Mouse (Mus musculus) MEL (cell line): ENCODE measurements around the gene Rora. TPM values are rescaled to one million over a fixed set of nuclear protein-coding genes. Genes with fewer than 3 reads are reported as not detected.

Experiments
- DNase-seq: peaks from one replicate; pipeline ENCODE4 v3.0.0; 2011; ENCODE audit warnings: low read depth, low spot score
- H3K27ac ChIP-seq: 2 replicates; pipeline ENCODE4 v1.5.1; 2012; ENCODE audit warnings: low read depth, mild to moderate bottlenecking, control low read depth, low read length, moderate library complexity; ENCODE audit not compliant: control insufficient read depth
- H3K27me3 ChIP-seq, 2 experiments: fragments of 150-350 bp in 1 of 2; sonication (generic) in 1 of 2; 2 replicates each; pipeline ENCODE4 v1.6.1; 2012; ENCODE audit warnings: low read length in 2 of 2, mild to moderate bottlenecking in 2 of 2, improper control_type of control experiment in 1 of 2, moderate library complexity in 1 of 2; ENCODE audit not compliant: insufficient read depth in 2 of 2, control insufficient read depth in 1 of 2
- H3K36me3 ChIP-seq, 2 experiments: 2 replicates each; pipeline ENCODE4 v1.6.1; 2012 to 2014; ENCODE audit warnings: low read length in 2 of 2, improper control_type of control experiment in 1 of 2, inconsistent platforms in 1 of 2, mild to moderate bottlenecking in 1 of 2; ENCODE audit not compliant: insufficient read depth in 2 of 2, control insufficient read depth in 1 of 2
- H3K4me1 ChIP-seq, 2 experiments: fragments of 150-350 bp in 1 of 2; sonication (generic) in 1 of 2; 2 replicates each; pipeline ENCODE4 v1.6.1; 2012; ENCODE audit warnings: low read length in 2 of 2, improper control_type of control experiment in 1 of 2, mild to moderate bottlenecking in 1 of 2; ENCODE audit not compliant: insufficient read depth in 2 of 2, control insufficient read depth in 1 of 2
- H3K4me3 ChIP-seq, 2 experiments: fragments of 150-350 bp in 1 of 2; sonication (generic) in 1 of 2; 2 replicates each; pipeline ENCODE4 v1.5.1; 2012; ENCODE audit warnings: low read depth in 2 of 2, low read length in 2 of 2, mild to moderate bottlenecking in 2 of 2, moderate library complexity in 2 of 2, control low read depth in 1 of 2, improper control_type of control experiment in 1 of 2; ENCODE audit not compliant: control insufficient read depth in 1 of 2, insufficient read depth in 1 of 2
- H3K79me2 ChIP-seq: 2 replicates; pipeline ENCODE4 v1.6.1; 2012; ENCODE audit warnings: mild to moderate bottlenecking, low read length, moderate library complexity; ENCODE audit not compliant: control insufficient read depth, poor library complexity, insufficient read depth
- H3K9ac ChIP-seq: 2 replicates; pipeline ENCODE4 v1.6.1; 2012; ENCODE audit warnings: low read depth, mild to moderate bottlenecking, control low read depth, low read length, moderate library complexity; ENCODE audit not compliant: control insufficient read depth, poor library complexity, severe bottlenecking
- H3K9me3 ChIP-seq: fragments of 150-350 bp; sonication (generic); replicated peaks from 2 replicates; pipeline ENCODE4 v1.6.1; 2012; ENCODE audit warnings: mild to moderate bottlenecking, low read length, improper control_type of control experiment, moderate library complexity; ENCODE audit not compliant: insufficient read depth
- CHD1 ChIP-seq: IDR thresholded peaks from 2 replicates; pipeline ENCODE4 v1.6.1; 2012; ENCODE audit warnings: low read depth, mild to moderate bottlenecking, inconsistent platforms, low read length, improper control_type of control experiment
- CTCF ChIP-seq, 3 experiments: IDR thresholded peaks in 2 of 3; conservative IDR thresholded peaks in 1 of 3; 2 replicates each; pipeline ENCODE4 v1.5.1; 2011 to 2012; ENCODE audit warnings: low read length in 3 of 3, low read depth in 2 of 3, mild to moderate bottlenecking in 2 of 3, improper control_type of control experiment in 1 of 3, inconsistent platforms in 1 of 3, mixed read lengths in 1 of 3, moderate library complexity in 1 of 3; ENCODE audit not compliant: control insufficient read depth in 1 of 3, insufficient read depth in 1 of 3, poor library complexity in 1 of 3, severe bottlenecking in 1 of 3
- EP300 ChIP-seq, 2 experiments: IDR thresholded peaks; 2 replicates each; pipeline ENCODE4 v1.6.1; 2011; ENCODE audit warnings: improper control_type of control experiment in 2 of 2, low read length in 2 of 2, low read depth in 1 of 2, mild to moderate bottlenecking in 1 of 2
- HCFC1 ChIP-seq: IDR thresholded peaks from 2 replicates; pipeline ENCODE4 v1.6.1; 2012; ENCODE audit warnings: low read depth, mild to moderate bottlenecking, inconsistent platforms, low read length, improper control_type of control experiment, moderate library complexity
- JUND ChIP-seq: IDR thresholded peaks from 2 replicates; pipeline ENCODE4 v1.6.1; 2011; ENCODE audit warnings: low read depth, mild to moderate bottlenecking, improper control_type of control experiment, low read length
- MAFK ChIP-seq: IDR thresholded peaks from 2 replicates; pipeline ENCODE4 v1.6.1; 2011; ENCODE audit warnings: low read depth, mild to moderate bottlenecking, low read length, improper control_type of control experiment, borderline replicate concordance
- MEF2A ChIP-seq: IDR thresholded peaks from 2 replicates; pipeline ENCODE4 v1.6.1; 2014; ENCODE audit warnings: low read depth, mild to moderate bottlenecking, inconsistent platforms, low read length, improper control_type of control experiment; ENCODE audit not compliant: poor library complexity, insufficient replicate concordance, severe bottlenecking; ENCODE audit errors: extremely low read depth
- MYB ChIP-seq: IDR thresholded peaks from 2 replicates; pipeline ENCODE4 v1.6.1; 2011; ENCODE audit warnings: mild to moderate bottlenecking, low read depth, low read length, improper control_type of control experiment
- NELFE ChIP-seq: IDR thresholded peaks from 2 replicates; pipeline ENCODE4 v1.6.1; 2011; ENCODE audit warnings: low read depth, low read length, improper control_type of control experiment
- NRF1 ChIP-seq: IDR thresholded peaks from 2 replicates; pipeline ENCODE4 v1.6.1; 2014; ENCODE audit warnings: low read depth, mild to moderate bottlenecking, inconsistent platforms, low read length, improper control_type of control experiment, moderate library complexity; ENCODE audit not compliant: poor library complexity, insufficient read depth, severe bottlenecking
- POLR2A ChIP-seq, 2 experiments: IDR thresholded peaks; 2 replicates each; pipeline ENCODE4 v1.6.1; 2011 to 2012; ENCODE audit warnings: low read length in 2 of 2, mild to moderate bottlenecking in 2 of 2, control low read depth in 1 of 2, improper control_type of control experiment in 1 of 2, low read depth in 1 of 2, moderate library complexity in 1 of 2; ENCODE audit not compliant: control insufficient read depth in 1 of 2, insufficient read depth in 1 of 2, poor library complexity in 1 of 2
- POLR2AphosphoS2 ChIP-seq: IDR thresholded peaks from 2 replicates; pipeline ENCODE4 v1.6.1; 2011; ENCODE audit warnings: low read length, improper control_type of control experiment
- SIN3A ChIP-seq: IDR thresholded peaks from 2 replicates; pipeline ENCODE4 v1.6.1; 2012; ENCODE audit warnings: low read length, improper control_type of control experiment, inconsistent platforms
- SMC3 ChIP-seq: IDR thresholded peaks from 2 replicates; pipeline ENCODE4 v1.6.1; 2011; ENCODE audit warnings: low read depth, low read length, improper control_type of control experiment
- USF1 ChIP-seq: IDR thresholded peaks from 2 replicates; pipeline ENCODE4 v1.6.1; 2014; ENCODE audit warnings: low read depth, mild to moderate bottlenecking, inconsistent platforms, low read length, improper control_type of control experiment, moderate library complexity
- USF2 ChIP-seq, 2 experiments: IDR thresholded peaks; 2 replicates each; pipeline ENCODE4 v1.6.1; 2011 to 2012; ENCODE audit warnings: improper control_type of control experiment in 2 of 2, low read length in 2 of 2, borderline replicate concordance in 1 of 2, inconsistent platforms in 1 of 2, low read depth in 1 of 2, mild to moderate bottlenecking in 1 of 2; ENCODE audit not compliant: insufficient read depth in 1 of 2
- ZC3H11A ChIP-seq: IDR thresholded peaks from 2 replicates; pipeline ENCODE4 v1.6.1; 2012; ENCODE audit warnings: low read depth, mild to moderate bottlenecking, inconsistent platforms, low read length, improper control_type of control experiment
- ZKSCAN1 ChIP-seq: IDR thresholded peaks from 2 replicates; pipeline ENCODE4 v1.6.1; 2012; ENCODE audit warnings: low read depth, mild to moderate bottlenecking, inconsistent platforms, low read length, improper control_type of control experiment, moderate library complexity
- ZMIZ1 ChIP-seq: IDR thresholded peaks from 2 replicates; pipeline ENCODE4 v1.6.1; 2012; ENCODE audit warnings: low read depth, mild to moderate bottlenecking, inconsistent platforms, low read length, improper control_type of control experiment, moderate library complexity
- ZNF384 ChIP-seq: IDR thresholded peaks from 2 replicates; pipeline ENCODE4 v1.6.1; 2012; ENCODE audit warnings: low read depth, mild to moderate bottlenecking, inconsistent platforms, low read length, improper control_type of control experiment
- polyA plus RNA-seq, 2 experiments: library from polyadenylated mRNA; stranded (reverse) in 1 of 2; unstranded in 1 of 2; fragments of >175 nt in 1 of 2; fragments of >200 nt in 1 of 2; gene quantifications; 2 replicates each; pipeline versions ENCODE4 v1.2.1 to v1.2.4; 2012; ENCODE audit warnings: low replicate concordance in 2 of 2, low read depth in 1 of 2; ENCODE audit not compliant: insufficient read length in 2 of 2, insufficient read depth in 1 of 2, missing spikeins in 1 of 2
- total RNA-seq: library from RNA; depleted of rRNA; stranded (reverse); fragments of 300-350 nt; gene quantifications from 2 replicates; pipeline ENCODE4 v1.2.3, GENCODE M21; 2012

The Rora gene
- total and polyA plus RNA-seq, 3 experiments: not detected

- H3K79me2 ChIP-seq: no peaks in the 10 kb centered on the region
- no peak overlapping the region for H3K27ac ChIP-seq
- no peak overlapping the region for H3K4me3 ChIP-seq
- TF ChIP-seq NRF1: no peak
- TF ChIP-seq USF2 (IDR thresholded peaks at IDR 0.05; ENCODE audit: borderline replicate concordance in 1 of 2, insufficient read depth in 1 of 2, low read depth in 1 of 2, low read length in 2 of 2): no peak
- H3K9ac ChIP-seq: no peak overlapping the region
- no peak for DNase-seq
- H3K9me3 ChIP-seq: no peaks in the 10 kb centered on the region
- H3K27me3 ChIP-seq: no peaks in the 10 kb centered on the region
- no peaks in the 10 kb centered on the region for H3K4me1 ChIP-seq
- no peaks in the 10 kb centered on the region for H3K36me3 ChIP-seq
Measured at GRCm38 (mm10) chr9:68709232-68709631, 55.6 kb downstream of the Rora start.

DNA sequence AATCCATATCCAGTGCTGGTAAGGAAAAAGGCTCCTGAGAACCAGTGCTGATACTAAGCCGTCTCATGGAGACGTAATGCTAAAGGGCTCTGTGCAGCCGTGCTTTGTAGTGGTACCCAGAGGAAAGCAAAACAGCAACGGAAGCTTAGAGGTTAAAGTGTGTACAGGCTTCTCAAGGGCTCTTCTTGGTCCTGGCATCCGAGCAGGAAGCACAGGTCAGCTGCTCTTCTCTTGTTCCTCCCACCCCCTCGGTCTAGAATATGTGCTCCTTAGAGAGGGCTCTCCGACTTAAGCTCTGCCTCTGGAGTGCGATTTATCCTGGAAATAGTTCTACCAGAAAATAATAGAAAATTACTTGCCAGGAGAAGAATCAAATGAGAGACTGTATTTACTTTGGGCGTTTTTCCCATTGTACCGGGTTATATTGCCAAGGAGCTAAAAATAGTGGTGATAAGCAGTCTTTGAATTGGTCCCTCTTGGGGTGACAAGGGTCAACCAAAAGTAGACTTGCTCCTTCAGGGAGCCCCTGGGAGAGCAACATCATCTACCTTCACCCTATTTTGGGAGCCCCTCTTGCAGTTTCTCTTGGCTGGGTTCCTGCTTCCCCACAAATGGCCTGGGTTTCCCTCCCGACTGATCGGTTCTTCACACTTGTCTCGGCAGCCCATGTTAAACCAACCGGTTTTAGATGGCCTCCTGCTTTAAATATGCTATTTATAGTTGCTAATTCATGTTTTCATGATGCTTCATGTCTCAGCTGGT is 57.5 kb downstream of the Rora start:
- H3K4me1 ChIP-seq: no peaks in the 10 kb centered on the region
- no peaks in the 10 kb centered on the region for H3K27me3 ChIP-seq
- no peak for DNase-seq
- no peak overlapping the region for H3K9ac ChIP-seq
- no peak overlapping the region for H3K4me3 ChIP-seq
- TF ChIP-seq JUND (no peak), MYB (no peak), ZKSCAN1 (no peak), SMC3 (no peak), CTCF (IDR thresholded peaks at IDR 0.05 in 2 of 3, conservative IDR thresholded peaks at IDR 0.05 in 1 of 3; ENCODE audit: control insufficient read depth in 1 of 3, insufficient read depth in 1 of 3, low read depth in 2 of 3, low read length in 3 of 3, poor library complexity in 1 of 3, severe bottlenecking in 1 of 3) (no peak), MAFK (no peak), SIN3A (no peak), CHD1 (no peak), NELFE (no peak), POLR2AphosphoS2 (no peak), EP300 (IDR thresholded peaks at IDR 0.05; ENCODE audit: low read depth in 1 of 2, low read length in 2 of 2) (no peak), HCFC1 (no peak), MEF2A (no peak), ZC3H11A (no peak), ZNF384 (no peak), POLR2A (IDR thresholded peaks at IDR 0.05; ENCODE audit: control insufficient read depth in 1 of 2, insufficient read depth in 1 of 2, low read depth in 1 of 2, low read length in 2 of 2, poor library complexity in 1 of 2) (no peak), ZMIZ1 (no peak), USF1 (no peak)
- H3K9me3 ChIP-seq: no peaks in the 10 kb centered on the region
- H3K36me3 ChIP-seq: no peaks in the 10 kb centered on the region
- H3K27ac ChIP-seq: no peak overlapping the region
- no peaks in the 10 kb centered on the region for H3K79me2 ChIP-seq
